Mouse (Mus musculus) brain, embryonic 14.5 days (tissue): ENCODE results near the gene Mitf. TPM values are rescaled to one million over a fixed set of nuclear protein-coding genes. Genes with fewer than 3 reads are reported as not detected.
A peak's percentile ranks its signal among the peaks of the same experiment; 100 is the strongest.

Experiments
- DNase-seq: peaks from one replicate; pipeline ENCODE4 v3.0.0-alpha.2; 2011; ENCODE audit warnings: low read depth
- CTCF ChIP-seq: fragments of 200-500 bp; IDR thresholded peaks from 2 replicates; pipeline ENCODE4 v1.5.1; 2012; ENCODE audit warnings: inconsistent platforms, mild to moderate bottlenecking, moderate library complexity, borderline replicate concordance; ENCODE audit not compliant: insufficient read depth, insufficient read length; ENCODE audit errors: extremely low read depth
- POLR2A ChIP-seq: fragments of 200-500 bp; IDR thresholded peaks from 2 replicates; pipeline ENCODE4 v1.6.1; 2012; ENCODE audit warnings: mild to moderate bottlenecking, inconsistent platforms, borderline replicate concordance; ENCODE audit not compliant: poor library complexity, insufficient read depth, insufficient read length, severe bottlenecking; ENCODE audit errors: extremely low read depth
- polyA plus RNA-seq: library from polyadenylated mRNA; depleted of rRNA; stranded (reverse); fragments of >200 nt; gene quantifications from 2 replicates; pipeline ENCODE4 v1.2.3, GENCODE M21; 2012

Gene Mitf
- polyA plus RNA-seq, 1 experiment: 2.5 TPM

DNA sequence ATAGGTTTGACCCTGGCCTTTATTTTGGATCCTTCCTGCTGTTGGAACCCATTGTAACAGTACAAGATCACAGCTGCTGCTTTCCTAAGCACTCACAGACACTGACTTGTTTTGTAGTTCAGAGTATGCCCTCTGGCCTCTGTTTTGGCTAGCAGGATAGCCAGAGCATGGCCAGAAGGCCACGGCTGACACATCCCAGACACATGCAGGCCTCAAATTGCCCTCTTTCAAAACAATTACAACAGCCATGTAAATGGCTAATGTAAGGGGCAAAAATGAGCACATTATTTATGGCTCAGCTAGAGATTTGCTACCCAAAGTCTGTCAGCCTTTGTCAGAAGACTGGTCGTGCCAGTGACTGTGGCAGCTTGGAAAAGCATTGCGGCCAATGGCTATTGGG lies 78.8 kb downstream of the Mitf start:
- DNase-seq: no peak
- TF ChIP-seq POLR2A (no peak), CTCF (no peak)

GRCm38 (mm10) chr6:97887893-97888292 lies 81.0 kb downstream of the Mitf start:
- no peak for DNase-seq
- TF ChIP-seq CTCF: no peak
- TF ChIP-seq POLR2A: no peak

- peak; percentile 11 for DNase-seq
These were observed 81.7 kb downstream of the Mitf start for GRCm38 (mm10) chr6:97888596-97888995.

GRCm38 (mm10) chr6:97893546-97893945 lies 86.7 kb downstream of the Mitf start:
- no peak for TF ChIP-seq POLR2A
- DNase-seq: no peak

More at GRCm38 (mm10) chr6:97888596-97888995, 81.7 kb downstream of the Mitf start:
- no peak for TF ChIP-seq POLR2A
- no peak for TF ChIP-seq CTCF

DNA sequence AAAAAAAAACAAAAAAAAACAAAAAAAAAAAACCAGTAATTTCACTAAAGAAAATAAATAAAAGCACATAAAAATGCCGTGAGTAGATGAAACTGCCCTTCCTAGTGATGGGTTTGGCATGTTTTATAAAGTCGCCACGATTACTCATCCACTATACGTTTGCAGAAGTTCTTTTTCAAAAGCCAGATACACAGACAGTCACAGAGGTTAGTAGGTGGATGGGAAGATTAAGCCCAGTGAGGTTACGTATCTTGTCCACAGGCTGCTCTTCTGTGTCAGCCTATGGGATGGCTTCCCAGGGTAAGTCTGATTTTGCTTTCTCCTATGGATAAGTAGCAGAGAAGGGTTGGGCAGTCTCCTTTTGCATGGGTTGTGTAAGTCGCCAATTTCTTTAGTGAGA lies 90.3 kb downstream of the Mitf start:
- TF ChIP-seq POLR2A (no peak), CTCF (no peak)
- no peak for DNase-seq

- no peak for DNase-seq
- TF ChIP-seq CTCF (no peak), POLR2A (no peak)
These were observed 91.2 kb downstream of the Mitf start for GRCm38 (mm10) chr6:97898085-97898484.

DNA sequence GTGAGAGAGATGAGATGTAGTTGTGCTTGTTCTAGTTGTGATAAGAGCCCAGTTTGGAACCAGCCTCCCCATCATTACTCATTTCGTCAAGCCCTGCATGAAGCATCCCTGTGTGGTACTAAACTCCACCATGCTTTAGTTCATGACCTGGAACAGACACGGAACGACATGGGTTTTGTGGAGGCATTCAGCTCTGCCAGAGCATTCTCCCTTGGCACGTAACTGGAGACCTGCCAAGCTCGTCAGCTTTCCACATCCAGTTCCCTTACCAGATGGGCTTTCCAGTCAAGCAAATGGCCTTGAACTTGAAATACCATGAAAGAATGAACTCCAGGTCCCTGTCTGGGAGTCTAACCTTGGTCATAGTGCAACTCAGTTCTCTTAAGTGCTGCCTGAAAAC lies 94.7 kb downstream of the Mitf start:
- TF ChIP-seq CTCF: no peak
- no peak for TF ChIP-seq POLR2A
- peak; percentile 44 for DNase-seq

- TF ChIP-seq POLR2A (no peak), CTCF (no peak)
- no peak for DNase-seq
These were observed 95.4 kb downstream of the Mitf start for GRCm38 (mm10) chr6:97902205-97902604.

- TF ChIP-seq POLR2A (no peak), CTCF (no peak)
- no peak for DNase-seq
These were observed 107.9 kb downstream of the Mitf start for GRCm38 (mm10) chr6:97914768-97915167.

DNA sequence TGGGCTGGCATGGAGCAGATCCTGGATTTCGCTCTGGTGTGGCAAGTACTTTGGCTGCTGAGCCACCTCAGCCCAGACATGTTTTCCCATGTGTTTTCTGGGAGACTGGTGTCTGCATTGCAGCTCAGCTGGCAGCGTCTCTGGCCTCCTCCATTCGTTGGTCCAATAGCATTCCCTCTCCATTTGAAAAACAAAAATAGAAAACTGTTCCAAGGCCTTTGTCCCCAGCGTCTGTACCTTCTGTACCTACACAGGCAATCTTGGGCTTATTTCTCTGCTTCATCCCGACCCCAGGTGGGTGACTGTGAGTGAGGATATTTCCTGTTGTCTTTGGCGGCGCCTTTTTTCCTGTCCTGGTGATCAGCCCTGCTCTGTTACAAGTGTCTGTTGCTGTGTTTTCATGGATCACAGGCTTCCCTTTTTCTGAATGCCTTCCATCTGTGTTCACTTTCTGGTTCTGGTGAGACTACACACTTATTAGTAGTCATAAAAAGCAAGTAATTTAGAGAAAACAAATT lies 109.6 kb downstream of the Mitf start:
- TF ChIP-seq CTCF (no peak), POLR2A (no peak)
- no peak for DNase-seq

- no peak for DNase-seq
- no peak for TF ChIP-seq POLR2A
- no peak for TF ChIP-seq CTCF
These were observed 111.2 kb downstream of the Mitf start for GRCm38 (mm10) chr6:97918051-97918450.

GRCm38 (mm10) chr6:97918481-97918880 lies 111.6 kb downstream of the Mitf start:
- no peak for DNase-seq
- TF ChIP-seq POLR2A: no peak
- TF ChIP-seq CTCF: no peak

- DNase-seq: no peak
- TF ChIP-seq POLR2A (no peak), CTCF (no peak)
These were observed 112.4 kb downstream of the Mitf start for GRCm38 (mm10) chr6:97919287-97919686.

GRCm38 (mm10) chr6:97921591-97921990 lies 114.7 kb downstream of the Mitf start:
- no peak for TF ChIP-seq CTCF
- TF ChIP-seq POLR2A: no peak
- DNase-seq: no peak
